Mouse (Mus musculus): Measurements from ENCODE around the gene Dio1.

Gene Dio1

GRCm38 (mm10) chr4:107306966-107307365 lies at the start of gene Dio1:
TSS of gene Dio1 (minus strand) at chr4:107307169.
- DNase-seq (ENCODE audit: low read depth) = no peak

GRCm38 (mm10) chr4:107354543-107354942 lies 47.6 kb upstream of the Dio1 start:
- DNase-seq (ENCODE audit: low read depth) = no peak

- DNase-seq (ENCODE audit: low read depth) = no peak
These were observed 47.2 kb upstream of the Dio1 start for GRCm38 (mm10) chr4:107354126-107354525.

- no peak for DNase-seq (ENCODE audit: low read depth)
These were observed 46.6 kb upstream of the Dio1 start for GRCm38 (mm10) chr4:107353612-107354011.

- DNase-seq (ENCODE audit: low read depth) = no peak
These were observed 44.4 kb upstream of the Dio1 start for GRCm38 (mm10) chr4:107351368-107351767.

- DNase-seq (ENCODE audit: low read depth) = no peak
These were observed 42.5 kb upstream of the Dio1 start for GRCm38 (mm10) chr4:107349311-107350008.

GRCm38 (mm10) chr4:107348529-107349310 lies 41.8 kb upstream of the Dio1 start:
- DNase-seq (ENCODE audit: low read depth) = no peak

GRCm38 (mm10) chr4:107347221-107347620 lies 40.3 kb upstream of the Dio1 start:
- no peak for DNase-seq (ENCODE audit: low read depth)

- no peak for DNase-seq (ENCODE audit: low read depth)
These were observed 37.6 kb upstream of the Dio1 start for GRCm38 (mm10) chr4:107344612-107345011.

- no peak for DNase-seq (ENCODE audit: low read depth)
These were observed 34.4 kb upstream of the Dio1 start for GRCm38 (mm10) chr4:107341354-107341753.

- DNase-seq (ENCODE audit: low read depth) = no peak
These were observed 30.5 kb upstream of the Dio1 start for GRCm38 (mm10) chr4:107337455-107337854.

GRCm38 (mm10) chr4:107336356-107336755 lies 29.4 kb upstream of the Dio1 start:
- no peak for DNase-seq (ENCODE audit: low read depth)

- DNase-seq (ENCODE audit: low read depth) = no peak
These were observed 26.5 kb upstream of the Dio1 start for GRCm38 (mm10) chr4:107333514-107333913.

- DNase-seq (ENCODE audit: low read depth) = no peak
These were observed 21.6 kb upstream of the Dio1 start for GRCm38 (mm10) chr4:107328530-107328929.

- no peak for DNase-seq (ENCODE audit: low read depth)
These were observed 16.1 kb upstream of the Dio1 start for GRCm38 (mm10) chr4:107323113-107323512.

- no peak for DNase-seq (ENCODE audit: low read depth)
These were observed 14.1 kb upstream of the Dio1 start for GRCm38 (mm10) chr4:107321041-107321440.

- no peak for DNase-seq (ENCODE audit: low read depth)
These were observed 11.7 kb upstream of the Dio1 start for GRCm38 (mm10) chr4:107318646-107319045.

GRCm38 (mm10) chr4:107314479-107314805 lies 7.5 kb upstream of the Dio1 start:
- DNase-seq (ENCODE audit: low read depth) = no peak

GRCm38 (mm10) chr4:107313690-107314478 lies 6.9 kb upstream of the Dio1 start, which contains the start of gene Yipf1:
TSS of gene Yipf1 (plus strand) at chr4:107314363.
- peak; percentile 76 for DNase-seq (ENCODE audit: low read depth)

- no peak for DNase-seq (ENCODE audit: low read depth)
These were observed 3.4 kb downstream of the Dio1 start for GRCm38 (mm10) chr4:107303531-107303930.

- DNase-seq (ENCODE audit: low read depth) = no peak
These were observed 4.1 kb downstream of the Dio1 start for GRCm38 (mm10) chr4:107302832-107303231.

- DNase-seq (ENCODE audit: low read depth) = no peak
These were observed 4.7 kb downstream of the Dio1 start for GRCm38 (mm10) chr4:107302221-107302620.
